Mouse (Mus musculus): ENCODE measurements at regions not wholly inside any gene's neighbourhood (a gene's known extent, or its start where the extent isn't known, plus 50 kb on each side); places are given as distances from the start of the nearest gene placed in this dataset.

- TF ChIP-seq MEF2A (IDR thresholded peaks at IDR 0.05; ENCODE audit: borderline replicate concordance, low read depth, low read length) (no peak), ETS1 (conservative IDR thresholded peaks at IDR 0.05; ENCODE audit: low read depth, low read length) (no peak), MAFK (IDR thresholded peaks at IDR 0.05; ENCODE audit: insufficient replicate concordance, low read length) (peak; percentile 61; the same call in 1 of the 2 replicates)
- Histone ChIP-seq H3K4me1 (ENCODE audit: control insufficient read depth in 1 of 2, insufficient read depth in 2 of 2) (no peaks in the 10 kb centered on the region), H3K4me3 (replicated peaks in 1 of 3; ENCODE audit: low read depth in 2 of 3, low read length in 2 of 3, poor library complexity in 1 of 3) (no peak overlapping the region), H3K27me3 (replicated peaks) (no peaks in the 10 kb centered on the region), H3K4me2 (ENCODE audit: insufficient read depth, low read depth, poor library complexity, severe bottlenecking) (no peak overlapping the region), H3K9me3 (replicated peaks; ENCODE audit: low read length) (peaks cover 2% of the 10 kb centered on the region), H3K36me3 (replicated peaks in 1 of 2; ENCODE audit: control insufficient read depth in 1 of 2, insufficient read depth in 1 of 2, low read length in 1 of 2) (no peaks in the 10 kb centered on the region), H3K27ac (ENCODE audit: insufficient read depth, low read depth) (no peak overlapping the region), H3K9ac (ENCODE audit: insufficient read depth, low read depth) (no peak overlapping the region), H3K79me2 (replicated peaks; ENCODE audit: control insufficient read depth, extremely low read depth, insufficient read depth, poor library complexity, severe bottlenecking) (no peaks in the 10 kb centered on the region)
- in situ Hi-C loops (cut with MboI; ENCODE audit: low pct_ligation_motif_present, low pct_unique_long_range_greater_than_20kb, low sequenced_read_pairs): no loop called here
- dilution Hi-C loops (cut with MboI; ENCODE audit: extremely low pct_ligation_motif_present, extremely low pct_unique_long_range_greater_than_20kb, low sequenced_read_pairs): no loop called here
- DNase-seq (ENCODE audit: extremely low read depth): no peak
These were observed 285.8 kb upstream of the Ndst3 start for GRCm38 (mm10) chr3:123976475-123976874.

DNA sequence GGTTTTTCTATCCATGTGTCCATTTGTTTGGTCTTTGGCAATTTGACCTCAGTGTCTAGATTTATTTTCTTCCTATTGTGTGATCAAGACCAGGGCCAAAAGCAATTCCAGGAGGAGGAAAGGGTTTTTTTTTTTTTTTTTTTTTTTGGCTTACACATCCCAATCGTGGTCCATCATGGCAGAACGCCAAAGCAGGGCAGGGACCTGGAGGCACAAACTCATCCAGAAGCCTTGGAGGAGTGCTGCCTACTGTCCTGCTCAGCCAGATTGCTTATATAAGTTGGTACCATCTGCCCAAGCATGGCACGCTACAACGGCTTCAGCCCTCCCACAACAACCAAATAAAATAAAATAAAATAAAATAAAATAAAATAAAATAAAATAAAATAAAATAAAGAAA is 286.5 kb upstream of the Ndst3 start:
- H3K9me3 ChIP-seq (replicated peaks; ENCODE audit: low read length): peaks cover 2% of the 10 kb centered on the region
- TF ChIP-seq GABPA (IDR thresholded peaks at IDR 0.05; ENCODE audit: insufficient replicate concordance, low read depth, low read length) (no peak), JUN (IDR thresholded peaks at IDR 0.05; ENCODE audit: insufficient read depth, low read depth, low read length) (no peak), CHD2 (IDR thresholded peaks at IDR 0.05; ENCODE audit: low read length) (no peak), KAT2A (IDR thresholded peaks at IDR 0.05; ENCODE audit: insufficient replicate concordance, low read length) (no peak), RCOR1 (conservative IDR thresholded peaks at IDR 0.05; ENCODE audit: low read depth, low read length) (no peak), ETS1 (conservative IDR thresholded peaks at IDR 0.05; ENCODE audit: low read depth, low read length) (no peak), ZNF384 (IDR thresholded peaks at IDR 0.05; ENCODE audit: low read depth, low read length) (no peak), SMC3 (IDR thresholded peaks at IDR 0.05; ENCODE audit: low read depth, low read length) (no peak), USF2 (conservative IDR thresholded peaks at IDR 0.05; ENCODE audit: low read depth, low read length) (no peak), UBTF (IDR thresholded peaks at IDR 0.05; ENCODE audit: low read depth, low read length) (no peak), ELF1 (IDR thresholded peaks at IDR 0.05; ENCODE audit: low read depth, low read length) (no peak), MXI1 (IDR thresholded peaks at IDR 0.05; ENCODE audit: low read depth, low read length) (no peak), POLR2A (IDR thresholded peaks at IDR 0.05; ENCODE audit: low read depth, low read length) (no peak), MEF2A (IDR thresholded peaks at IDR 0.05; ENCODE audit: borderline replicate concordance, low read depth, low read length) (no peak), MAX (IDR thresholded peaks at IDR 0.05; ENCODE audit: low read length) (no peak)
- H3K4me1 ChIP-seq (ENCODE audit: control insufficient read depth in 1 of 2, insufficient read depth in 2 of 2): no peaks in the 10 kb centered on the region
- H3K4me3 ChIP-seq (replicated peaks in 1 of 3; ENCODE audit: low read depth in 2 of 3, low read length in 2 of 3, poor library complexity in 1 of 3): no peak overlapping the region
- in situ Hi-C loops (cut with MboI; ENCODE audit: low pct_ligation_motif_present, low pct_unique_long_range_greater_than_20kb, low sequenced_read_pairs): no loop called here
- dilution Hi-C loops (cut with MboI; ENCODE audit: extremely low pct_ligation_motif_present, extremely low pct_unique_long_range_greater_than_20kb, low sequenced_read_pairs): no loop called here
- no peaks in the 10 kb centered on the region for H3K36me3 ChIP-seq (replicated peaks in 1 of 2; ENCODE audit: control insufficient read depth in 1 of 2, insufficient read depth in 1 of 2, low read length in 1 of 2)
- no peak overlapping the region for H3K4me2 ChIP-seq (ENCODE audit: insufficient read depth, low read depth, poor library complexity, severe bottlenecking)
- no peaks in the 10 kb centered on the region for H3K79me2 ChIP-seq (replicated peaks; ENCODE audit: control insufficient read depth, extremely low read depth, insufficient read depth, poor library complexity, severe bottlenecking)
- DNase-seq (ENCODE audit: extremely low read depth): no peak
- H3K27me3 ChIP-seq (replicated peaks): no peaks in the 10 kb centered on the region
- no peak overlapping the region for H3K9ac ChIP-seq (ENCODE audit: insufficient read depth, low read depth)
- H3K27ac ChIP-seq (ENCODE audit: insufficient read depth, low read depth): no peak overlapping the region
